Mouse (Mus musculus) B cell, adult (primary cell): ENCODE measurements around the gene Synpo2. TPM values are rescaled to one million over a fixed set of nuclear protein-coding genes. Genes with fewer than 3 reads are reported as not detected.

Experiments
- total RNA-seq: library from RNA; stranded (reverse); gene quantifications from 4 replicates; pipeline ENCODE4 v1.2.4, GENCODE M21; 2023; ENCODE audit not compliant: inconsistent age

The Synpo2 gene
- 9.2 to 12.3 TPM (median 10.3 TPM) in 4 replicates for total RNA-seq

GRCm38 (mm10) chr3:123235921-123236320, at the start of gene Synpo2:
TSS of gene Synpo2 (minus strand) at chr3:123236149.

GRCm38 (mm10) chr3:123266753-123267651, 31.1 kb upstream of the Synpo2 start, which contains the start of gene Sec24d:
TSS of gene Sec24d (plus strand) at chr3:123267455.

GRCm38 (mm10) chr3:123034752-123035151, 201.2 kb downstream of the Synpo2 start, which contains the start of gene Myoz2:
TSS of gene Myoz2 (minus strand) at chr3:123035015.

Other genes starting within 250 kb of the Synpo2 start
- gene Myoz2, start 201.1 kb downstream of the Synpo2 start, total RNA-seq: not detected in 4 replicates
- 11.5 to 21.0 TPM (median 18.1 TPM) in 4 replicates for gene Sec24d, start 31.3 kb upstream of the Synpo2 start, total RNA-seq
- 14.0 to 16.9 TPM (median 15.8 TPM) in 4 replicates for gene Mettl14, start 150.0 kb upstream of the Synpo2 start, total RNA-seq
- 0.87 to 2.4 TPM (median 2.0 TPM) in 4 replicates for gene Prss12, start 210.8 kb upstream of the Synpo2 start, total RNA-seq